Mouse (Mus musculus) heart, embryonic 13.5 days (tissue): ENCODE results near the gene Ube2c. TPM values are rescaled to one million over a fixed set of nuclear protein-coding genes. Genes with fewer than 3 reads are reported as not detected.
A peak's percentile ranks its signal among the peaks of the same experiment; 100 is the strongest.

Experiments used
- ATAC-seq: fragments of 200-750 bp; cut with Nextera tagmentation; 2 replicates; pipeline ENCODE4 v1.8.0; 2017; ENCODE audit warnings: moderate TSS enrichment; ENCODE audit not compliant: insufficient number of reproducible peaks, low FRiP score, low TSS enrichment; ENCODE audit errors: extremely low read depth
- H3K27ac ChIP-seq: fragments of 300-500 bp; sonication (generic); replicated peaks from 2 replicates; pipeline ENCODE4 v1.5.1; 2015; ENCODE audit warnings: moderate library complexity, mild to moderate bottlenecking, inconsistent platforms
- H3K27me3 ChIP-seq: fragments of 300-500 bp; sonication (generic); replicated peaks from 2 replicates; pipeline ENCODE4 v1.6.1; 2015; ENCODE audit warnings: mild to moderate bottlenecking, inconsistent platforms
- H3K36me3 ChIP-seq: fragments of 300-500 bp; sonication (generic); 2 replicates; pipeline ENCODE4 v1.6.1; 2015; ENCODE audit warnings: mild to moderate bottlenecking, inconsistent platforms
- H3K4me1 ChIP-seq: fragments of 300-500 bp; sonication (generic); 2 replicates; pipeline ENCODE4 v1.6.1; 2015; ENCODE audit warnings: inconsistent platforms
- H3K4me2 ChIP-seq: fragments of 300-500 bp; sonication (generic); 2 replicates; pipeline ENCODE4 v1.6.1; 2015; ENCODE audit warnings: inconsistent platforms, mild to moderate bottlenecking, moderate library complexity
- H3K4me3 ChIP-seq: fragments of 300-500 bp; sonication (generic); 2 replicates; pipeline ENCODE4 v1.5.1; 2015; ENCODE audit warnings: moderate library complexity, mild to moderate bottlenecking, inconsistent platforms
- H3K9ac ChIP-seq: fragments of 300-500 bp; sonication (generic); 2 replicates; pipeline ENCODE4 v1.6.1; 2015; ENCODE audit warnings: inconsistent platforms, mild to moderate bottlenecking, moderate library complexity
- H3K9me3 ChIP-seq: fragments of 300-500 bp; sonication (generic); 2 replicates; pipeline ENCODE4 v1.6.1; 2016; ENCODE audit warnings: inconsistent platforms
- WGBS: fragments of 180-500 bp; shearing (Covaris S2); methylation state at CpG from one replicate; pipeline ENCODE4 v1.1.7; 2015; ENCODE audit warnings: mixed read lengths; 5-methylcytosine and 5-hydroxymethylcytosine counted together
- polyA plus RNA-seq: library from polyadenylated mRNA; unstranded; fragments of >200 nt; fragmentation: Nextera tagmentation; extraction: Ambion mirVana; gene quantifications from 2 replicates; pipeline ENCODE4 v1.2.1, GENCODE M21; 2015

The Ube2c gene
- polyA plus RNA-seq, 1 experiment from 2014 or later = 434 TPM

DNA sequence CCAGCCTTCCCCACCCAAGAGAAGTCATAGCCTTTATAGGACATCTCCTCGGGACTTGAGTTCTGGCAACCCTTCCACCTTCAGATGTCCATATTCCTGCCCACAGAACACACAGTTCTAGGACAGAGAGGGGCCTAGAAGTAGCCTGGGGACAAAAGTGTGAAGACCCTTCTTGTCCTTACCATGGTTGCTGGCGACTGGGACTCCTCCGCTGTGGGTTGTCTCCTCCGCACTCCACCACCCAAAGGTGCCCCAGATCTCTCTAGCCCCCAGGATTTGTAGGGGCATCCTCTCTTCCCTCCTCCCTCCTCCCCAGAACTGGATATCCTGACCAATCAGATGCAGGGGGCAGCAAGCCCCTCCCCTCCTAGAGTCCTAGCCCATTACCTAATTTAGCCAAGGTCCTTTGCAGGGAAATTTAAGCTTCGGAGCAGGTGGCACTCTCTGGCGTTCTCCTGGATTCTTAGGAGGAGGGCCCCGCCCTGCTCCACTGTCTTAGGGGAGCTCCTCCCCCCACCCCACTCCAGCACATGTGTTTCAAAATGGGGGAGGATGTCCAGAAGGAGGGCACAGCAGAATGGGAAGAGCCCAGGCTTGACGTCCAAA, 9.9 kb downstream of the Ube2c start, which contains the start of gene Tnnc2:
TSS of gene Tnnc2 (minus strand) at position 487 of the 606 bp plus-strand sequence.
- H3K4me2 ChIP-seq = no peak within 1 kb of the TSS
- peaks cover 3% of the 10 kb centered on the region for H3K4me1 ChIP-seq
- H3K9ac ChIP-seq = no peak within 1 kb of the TSS
- 0 out of 2 replicates have a peak, but pooled peaks have one; percentile 34 for ATAC-seq
- no peak within 1 kb of the TSS for H3K27ac ChIP-seq
- no peaks in the 10 kb centered on the region for H3K36me3 ChIP-seq
- H3K27me3 ChIP-seq = peaks cover 22% of the 10 kb centered on the region
- no peak within 1 kb of the TSS for H3K4me3 ChIP-seq
- H3K9me3 ChIP-seq = no peaks in the 10 kb centered on the region
- 63% methylated on average over 8 of the region's 8 CpGs for WGBS

- peaks cover 15% of the 10 kb centered on the region for H3K4me1 ChIP-seq
- H3K9me3 ChIP-seq = no peaks in the 10 kb centered on the region
- H3K4me2 ChIP-seq = no peak overlapping the region
- peaks cover 16% of the 10 kb centered on the region for H3K27me3 ChIP-seq
- H3K27ac ChIP-seq = no peak overlapping the region
- WGBS = 54% methylated on average over 4 of the region's 4 CpGs
- H3K4me3 ChIP-seq = no peak overlapping the region
- no peak for ATAC-seq
- no peaks in the 10 kb centered on the region for H3K36me3 ChIP-seq
- H3K9ac ChIP-seq = no peak overlapping the region
Measured at GRCm38 (mm10) chr2:164781876-164782275, 12.2 kb downstream of the Ube2c start.

DNA sequence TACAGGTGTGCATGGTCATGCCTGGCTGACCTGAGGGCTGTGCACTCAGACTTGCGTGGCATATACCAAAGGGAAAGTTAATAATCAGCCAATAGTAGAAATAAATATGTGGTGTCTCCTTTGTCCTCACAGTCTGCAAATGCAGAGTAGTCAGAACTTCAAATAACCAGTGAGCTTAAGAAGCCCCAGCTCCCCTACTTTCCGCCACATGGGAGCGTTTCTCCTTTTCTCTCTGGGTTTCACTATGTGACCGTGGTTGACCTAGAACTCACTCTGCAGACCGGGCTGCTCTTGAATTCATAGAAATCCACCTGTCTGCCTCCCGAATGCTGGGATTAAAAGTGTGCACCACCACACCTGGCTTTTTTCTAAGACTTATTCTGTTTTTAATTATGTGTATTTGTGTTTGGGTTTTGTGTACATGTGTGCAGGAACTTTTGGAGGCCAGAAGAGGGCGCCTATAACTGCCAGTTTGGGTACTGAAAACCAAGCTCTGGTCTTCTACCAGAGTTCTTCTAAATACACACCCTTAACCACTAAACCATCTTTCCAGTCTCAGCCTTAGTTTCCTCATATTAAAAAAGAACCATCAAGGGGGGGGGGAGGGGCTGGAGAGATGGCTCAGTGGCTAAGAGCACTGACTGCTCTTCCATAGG, 14.4 kb downstream of the Ube2c start:
- 69% methylated on average over 7 of the region's 7 CpGs for WGBS
- Histone ChIP-seq H3K4me1 (peaks cover 35% of the 10 kb centered on the region), H3K4me2 (no peak overlapping the region), H3K4me3 (no peak overlapping the region), H3K27ac (no peak overlapping the region), H3K9ac (no peak overlapping the region), H3K27me3 (peaks cover 4% of the 10 kb centered on the region), H3K36me3 (peaks cover 12% of the 10 kb centered on the region), H3K9me3 (no peaks in the 10 kb centered on the region)
- no peak for ATAC-seq

DNA sequence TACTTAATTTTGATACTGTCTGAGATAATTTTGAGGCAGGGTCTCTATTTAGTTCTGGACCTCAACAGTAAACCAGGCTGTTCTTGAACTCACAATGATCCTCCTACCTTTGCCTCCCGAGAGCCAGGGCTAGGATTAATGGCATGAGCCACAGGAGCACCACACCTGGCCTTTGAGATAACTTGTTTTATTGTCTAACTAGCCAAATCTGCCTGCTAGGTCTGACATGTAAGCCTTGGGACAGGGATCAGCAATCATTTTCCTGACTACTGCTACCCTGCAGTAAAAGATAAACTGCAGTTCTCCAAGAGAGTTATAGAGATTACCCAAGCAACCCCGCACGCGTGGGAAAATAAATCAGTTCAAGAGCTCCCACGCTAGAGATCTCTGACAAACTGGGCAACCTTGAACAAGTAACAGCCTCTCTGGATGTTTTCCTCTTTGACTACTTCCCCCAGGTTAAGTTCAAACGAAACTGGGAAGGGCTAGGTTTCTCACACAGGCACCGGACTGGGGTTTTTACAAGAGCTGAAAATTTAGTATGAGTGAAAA, 15.2 kb downstream of the Ube2c start:
- 6% methylated on average over 7 of the region's 7 CpGs for WGBS
- Histone ChIP-seq H3K27ac (peak overlapping the region; percentile 95), H3K27me3 (no peaks in the 10 kb centered on the region), H3K4me1 (peaks cover 36% of the 10 kb centered on the region), H3K36me3 (peaks cover 20% of the 10 kb centered on the region), H3K4me3 (peak overlapping the region; percentile 80), H3K9ac (peak overlapping the region; percentile 95), H3K9me3 (no peaks in the 10 kb centered on the region), H3K4me2 (peak overlapping the region; percentile 87)
- no peak for ATAC-seq

DNA sequence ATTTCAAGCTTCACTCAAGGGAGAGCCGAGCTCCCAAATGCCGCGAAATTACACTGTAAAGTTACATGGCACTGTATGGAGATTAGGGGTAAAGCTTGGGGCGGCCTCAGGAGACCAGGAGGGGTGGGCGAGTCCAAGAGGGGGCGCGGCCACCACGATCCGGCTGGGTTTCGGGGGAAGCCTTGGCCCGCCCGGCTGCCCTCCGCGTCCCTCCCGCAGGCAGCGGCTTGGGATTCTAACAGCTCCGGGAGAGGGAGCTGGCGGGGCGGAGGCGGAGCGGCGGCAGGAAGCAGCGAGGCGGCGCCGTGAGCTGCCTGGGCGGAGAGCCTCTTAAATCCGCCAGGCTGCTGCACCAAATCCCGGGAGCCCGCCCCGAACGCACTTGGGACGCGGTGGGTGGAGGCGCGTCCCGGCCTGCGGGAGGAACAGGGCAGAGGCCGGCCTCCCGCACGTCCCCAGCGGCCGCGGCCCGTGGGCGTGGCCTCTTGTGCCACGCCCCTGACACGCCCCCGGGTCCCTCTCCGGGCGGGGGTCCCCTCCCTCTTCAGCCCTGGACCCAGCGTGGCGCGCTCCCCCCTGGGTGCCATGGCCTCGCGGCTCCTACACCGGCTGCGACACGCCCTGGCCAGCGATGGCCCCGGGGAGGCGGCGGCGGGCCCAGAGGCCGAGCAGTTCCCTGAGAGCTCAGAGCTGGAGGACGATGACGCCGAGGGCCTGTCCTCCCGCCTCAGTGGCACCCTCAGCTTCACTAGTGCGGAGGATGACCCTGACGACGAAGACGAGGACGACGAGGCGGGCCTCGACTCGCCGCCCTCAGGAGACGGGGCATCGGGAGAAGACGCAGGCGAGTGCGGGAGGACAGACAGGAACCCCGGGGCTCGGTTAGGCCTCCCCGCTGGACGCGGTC, 16.0 kb downstream of the Ube2c start, which contains the start of gene Snx21:
TSS of gene Snx21 (plus strand) at position 343 of the 907 bp plus-strand sequence.
- WGBS = under 1% methylated on average over 89 of the region's 89 CpGs
- peak within 1 kb of the TSS; percentile 87 for H3K4me2 ChIP-seq
- peak within 1 kb of the TSS; percentile 95 for H3K27ac ChIP-seq
- peak within 1 kb of the TSS; percentile 80 for H3K4me3 ChIP-seq
- ATAC-seq = peak; percentile 94
- peaks cover 36% of the 10 kb centered on the region for H3K4me1 ChIP-seq
- H3K9ac ChIP-seq = peak within 1 kb of the TSS; percentile 95
- H3K9me3 ChIP-seq = no peaks in the 10 kb centered on the region
- H3K27me3 ChIP-seq = no peaks in the 10 kb centered on the region
- peaks cover 27% of the 10 kb centered on the region for H3K36me3 ChIP-seq

DNA sequence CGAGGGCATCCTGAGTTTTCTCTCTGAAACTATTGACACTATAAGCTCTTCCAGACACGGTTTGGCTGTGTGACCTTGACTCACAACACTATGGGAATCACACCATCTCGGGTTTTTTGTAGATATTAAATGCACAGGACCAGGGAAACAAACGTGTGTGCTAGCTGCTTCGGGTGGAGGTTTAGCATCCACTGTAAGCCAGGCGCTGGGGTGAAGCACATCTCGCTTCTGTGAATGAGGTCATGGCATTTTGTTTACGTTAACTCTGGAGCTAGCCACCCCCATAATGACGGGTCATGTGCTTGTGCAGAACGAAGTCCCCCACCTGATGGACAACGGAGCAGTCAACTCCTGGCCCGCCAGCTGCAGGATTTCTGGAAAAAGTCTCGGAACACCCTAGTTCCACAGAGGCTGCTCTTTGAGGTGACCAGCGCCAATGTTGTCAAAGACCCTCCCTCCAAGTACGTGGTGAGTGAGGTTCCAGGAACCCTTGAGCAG, 16.7 kb downstream of the Ube2c start:
- H3K4me2 ChIP-seq = peak overlapping the region; percentile 87
- WGBS = 4% methylated on average over 15 of the region's 15 CpGs
- peaks cover 34% of the 10 kb centered on the region for H3K36me3 ChIP-seq
- peaks cover 36% of the 10 kb centered on the region for H3K4me1 ChIP-seq
- 0 out of 2 replicates have a peak, but pooled peaks have one; percentile 2 for ATAC-seq
- H3K4me3 ChIP-seq = peak overlapping the region; percentile 80
- H3K27me3 ChIP-seq = no peaks in the 10 kb centered on the region
- peak overlapping the region; percentile 95 for H3K27ac ChIP-seq
- H3K9ac ChIP-seq = peak overlapping the region; percentile 95
- no peaks in the 10 kb centered on the region for H3K9me3 ChIP-seq

DNA sequence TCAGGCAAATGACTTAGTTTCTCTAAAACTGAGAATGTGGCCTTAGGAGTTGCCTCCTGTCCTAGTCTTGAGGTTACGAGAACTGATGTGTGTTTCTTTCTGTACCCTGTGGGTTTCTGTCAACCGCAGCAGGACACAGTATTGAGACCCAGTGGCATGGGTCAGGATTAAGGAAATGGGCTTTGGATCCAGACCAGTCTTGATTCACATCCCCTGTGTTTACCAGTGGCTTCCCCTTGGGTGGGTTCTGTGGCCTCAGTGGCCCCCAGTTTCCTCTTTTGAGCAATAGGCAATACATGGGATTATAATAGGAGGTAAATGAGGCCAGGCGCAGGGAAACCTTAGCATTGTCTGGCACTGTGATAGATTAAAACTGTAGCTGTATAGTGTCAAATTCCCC, 17.3 kb downstream of the Ube2c start:
- H3K4me2 ChIP-seq = peak overlapping the region; percentile 87
- no peaks in the 10 kb centered on the region for H3K9me3 ChIP-seq
- no peaks in the 10 kb centered on the region for H3K27me3 ChIP-seq
- peak overlapping the region; percentile 80 for H3K4me3 ChIP-seq
- peaks cover 40% of the 10 kb centered on the region for H3K36me3 ChIP-seq
- H3K27ac ChIP-seq = peak overlapping the region; percentile 95
- 81% methylated on average over 3 of the region's 3 CpGs for WGBS
- no peak for ATAC-seq
- H3K4me1 ChIP-seq = peaks cover 36% of the 10 kb centered on the region
- peak overlapping the region; percentile 95 for H3K9ac ChIP-seq

- no peaks in the 10 kb centered on the region for H3K9me3 ChIP-seq
- no peak overlapping the region for H3K4me3 ChIP-seq
- ATAC-seq = no peak
- no peak overlapping the region for H3K27ac ChIP-seq
- peaks cover 36% of the 10 kb centered on the region for H3K4me1 ChIP-seq
- WGBS = 84% methylated on average over 10 of the region's 10 CpGs
- H3K9ac ChIP-seq = peak overlapping the region; percentile 28; the same call in 1 of the 2 replicates
- H3K4me2 ChIP-seq = peak overlapping the region; percentile 87
- no peaks in the 10 kb centered on the region for H3K27me3 ChIP-seq
- H3K36me3 ChIP-seq = peaks cover 47% of the 10 kb centered on the region
Measured at GRCm38 (mm10) chr2:164787779-164788178, 18.1 kb downstream of the Ube2c start.

DNA sequence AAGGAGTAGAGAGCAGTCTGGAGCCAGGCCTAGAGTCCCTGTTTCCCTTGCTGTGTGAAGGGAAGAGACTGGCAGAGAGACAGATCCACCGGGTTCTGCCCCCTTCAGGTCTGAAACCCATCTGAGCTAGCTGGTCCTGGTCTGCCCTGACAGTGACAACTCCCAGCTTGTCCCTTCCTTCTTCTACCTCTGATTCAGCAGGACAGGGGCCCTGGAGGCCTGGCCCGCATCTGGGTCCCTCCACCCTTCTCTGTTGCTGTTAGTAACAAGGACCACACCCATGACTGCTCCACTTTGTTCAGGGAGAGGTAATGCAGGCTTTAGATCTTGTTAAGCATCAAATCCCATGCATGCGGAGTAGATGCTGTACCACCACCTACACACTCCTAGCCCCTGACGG, 18.7 kb downstream of the Ube2c start:
- Histone ChIP-seq H3K4me1 (peaks cover 42% of the 10 kb centered on the region), H3K36me3 (peaks cover 54% of the 10 kb centered on the region), H3K4me3 (no peak overlapping the region), H3K27ac (no peak overlapping the region), H3K4me2 (no peak overlapping the region), H3K9me3 (no peaks in the 10 kb centered on the region), H3K27me3 (no peaks in the 10 kb centered on the region), H3K9ac (peak overlapping the region; percentile 30; the same call in 1 of the 2 replicates)
- WGBS = 59% methylated on average over 4 of the region's 4 CpGs
- ATAC-seq = no peak

GRCm38 (mm10) chr2:164790451-164790850, 20.8 kb downstream of the Ube2c start:
- H3K27ac ChIP-seq = no peak overlapping the region
- no peak overlapping the region for H3K4me3 ChIP-seq
- ATAC-seq = no peak
- H3K27me3 ChIP-seq = no peaks in the 10 kb centered on the region
- H3K4me1 ChIP-seq = peaks cover 42% of the 10 kb centered on the region
- H3K9ac ChIP-seq = no peak overlapping the region
- no peaks in the 10 kb centered on the region for H3K9me3 ChIP-seq
- WGBS = 69% methylated on average over 4 of the region's 4 CpGs
- H3K4me2 ChIP-seq = no peak overlapping the region
- peaks cover 70% of the 10 kb centered on the region for H3K36me3 ChIP-seq
